Mouse (Mus musculus): ENCODE results near the gene Nfe2l3. TPM values are rescaled to one million over a fixed set of nuclear protein-coding genes. Genes with fewer than 3 reads are reported as not detected.

The Nfe2l3 gene
- total and polyA plus RNA-seq, 3 experiments: 0.14 to 0.17 TPM; not detected in 1

DNA sequence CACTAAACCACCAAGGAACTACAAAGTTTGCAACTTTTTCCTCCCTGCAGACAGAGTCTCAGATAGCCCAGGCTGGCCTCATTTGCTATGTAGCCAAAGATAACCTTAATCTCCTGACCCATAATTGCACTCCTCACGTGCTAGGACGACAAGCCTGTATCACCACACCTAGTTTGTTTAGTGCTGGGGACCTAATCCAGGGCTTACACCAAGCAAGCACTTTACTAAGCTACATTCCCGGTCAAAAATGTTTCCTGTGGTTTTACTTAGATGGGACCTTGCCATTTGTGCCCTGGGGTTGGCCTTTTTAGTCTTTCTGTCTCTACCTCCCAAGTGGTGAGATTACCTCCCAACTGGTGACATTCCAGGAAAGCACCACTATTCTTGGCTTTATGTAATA, 22.5 kb downstream of the Nfe2l3 start:
- no peaks in the 10 kb centered on the region for H3K4me1 ChIP-seq (ENCODE audit: control insufficient read depth in 1 of 2, insufficient read depth in 2 of 2)
- H3K27ac ChIP-seq (ENCODE audit: insufficient read depth, low read depth): no peak overlapping the region
- in situ Hi-C loops (cut with MboI; ENCODE audit: low pct_ligation_motif_present, low pct_unique_long_range_greater_than_20kb, low sequenced_read_pairs) (no loop called here), dilution Hi-C loops (cut with MboI; ENCODE audit: extremely low pct_ligation_motif_present, extremely low pct_unique_long_range_greater_than_20kb, low sequenced_read_pairs) (no loop called here)
- peaks cover 16 to 24% of the 10 kb centered on the region in 2 experiments for H3K36me3 ChIP-seq (replicated peaks in 1 of 2; ENCODE audit: control insufficient read depth in 1 of 2, insufficient read depth in 1 of 2, low read length in 1 of 2)
- no peak overlapping the region for H3K9ac ChIP-seq (ENCODE audit: insufficient read depth, low read depth)
- H3K4me3 ChIP-seq (replicated peaks in 1 of 3; ENCODE audit: low read depth in 2 of 3, low read length in 2 of 3, poor library complexity in 1 of 3): no peak overlapping the region
- H3K79me2 ChIP-seq (replicated peaks; ENCODE audit: control insufficient read depth, extremely low read depth, insufficient read depth, poor library complexity, severe bottlenecking): no peaks in the 10 kb centered on the region
- DNase-seq (ENCODE audit: extremely low read depth): no peak
- no peaks in the 10 kb centered on the region for H3K9me3 ChIP-seq (replicated peaks; ENCODE audit: low read length)
- no peak overlapping the region for H3K4me2 ChIP-seq (ENCODE audit: insufficient read depth, low read depth, poor library complexity, severe bottlenecking)
- no peaks in the 10 kb centered on the region for H3K27me3 ChIP-seq (replicated peaks)
- no peak for TF ChIP-seq ZMIZ1 (IDR thresholded peaks at IDR 0.05; ENCODE audit: low read depth, low read length)
- TF ChIP-seq JUN (IDR thresholded peaks at IDR 0.05; ENCODE audit: insufficient read depth, low read depth, low read length): no peak
- no peak for TF ChIP-seq E2F4 (IDR thresholded peaks at IDR 0.05; ENCODE audit: insufficient replicate concordance, low read depth, low read length)
- no peak for TF ChIP-seq ZKSCAN1 (IDR thresholded peaks at IDR 0.05; ENCODE audit: borderline replicate concordance, low read depth, low read length)
- no peak for TF ChIP-seq CTCF (conservative IDR thresholded peaks at IDR 0.05 in 1 of 2, IDR thresholded peaks at IDR 0.05 in 1 of 2; ENCODE audit: low read depth in 2 of 2, low read length in 2 of 2)
- no peak for TF ChIP-seq MAFK (IDR thresholded peaks at IDR 0.05; ENCODE audit: insufficient replicate concordance, low read length)
- no peak for TF ChIP-seq MYC (IDR thresholded peaks at IDR 0.05; ENCODE audit: low read depth, low read length)
- TF ChIP-seq MEF2A (IDR thresholded peaks at IDR 0.05; ENCODE audit: borderline replicate concordance, low read depth, low read length): no peak
- no peak for TF ChIP-seq MAX (IDR thresholded peaks at IDR 0.05; ENCODE audit: low read length)

DNA sequence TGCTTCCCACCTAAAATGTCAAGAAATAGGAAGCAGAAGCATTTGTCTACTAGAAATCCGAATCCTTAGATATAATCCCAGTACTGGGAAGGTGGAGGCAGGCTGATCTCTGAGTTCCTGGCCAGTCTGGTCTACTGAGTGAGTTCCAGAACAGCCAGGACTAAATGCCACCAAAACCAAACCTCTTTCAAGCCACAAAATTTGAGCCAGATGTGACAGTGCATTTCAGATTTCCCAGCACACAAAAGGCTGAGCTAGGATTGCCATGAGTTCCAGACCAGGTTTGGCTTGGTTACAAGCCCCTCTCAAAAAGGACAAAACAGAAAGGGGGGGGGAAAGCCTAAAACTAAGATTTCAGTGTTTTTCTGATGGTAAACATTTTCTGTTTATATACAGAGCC, 23.7 kb downstream of the Nfe2l3 start:
- dilution Hi-C loops (cut with MboI; ENCODE audit: extremely low pct_ligation_motif_present, extremely low pct_unique_long_range_greater_than_20kb, low sequenced_read_pairs) (no loop called here), in situ Hi-C loops (cut with MboI; ENCODE audit: low pct_ligation_motif_present, low pct_unique_long_range_greater_than_20kb, low sequenced_read_pairs) (no loop called here)
- no peak for TF ChIP-seq NELFE (IDR thresholded peaks at IDR 0.05; ENCODE audit: low read depth, low read length)
- 0 out of 2 replicates have a peak, but pooled peaks have one; percentile 10 for TF ChIP-seq POLR2A (IDR thresholded peaks at IDR 0.05; ENCODE audit: low read depth, low read length)
- DNase-seq (ENCODE audit: extremely low read depth): no peak
- H3K27ac ChIP-seq (ENCODE audit: insufficient read depth, low read depth): no peak overlapping the region
- no peak overlapping the region for H3K9ac ChIP-seq (ENCODE audit: insufficient read depth, low read depth)
- H3K36me3 ChIP-seq (replicated peaks in 1 of 2; ENCODE audit: control insufficient read depth in 1 of 2, insufficient read depth in 1 of 2, low read length in 1 of 2): peaks cover 24 to 32% of the 10 kb centered on the region in 2 experiments
- no peak overlapping the region for H3K4me3 ChIP-seq (replicated peaks in 1 of 3; ENCODE audit: low read depth in 2 of 3, low read length in 2 of 3, poor library complexity in 1 of 3)
- H3K27me3 ChIP-seq (replicated peaks): no peaks in the 10 kb centered on the region
- H3K4me2 ChIP-seq (ENCODE audit: insufficient read depth, low read depth, poor library complexity, severe bottlenecking): no peak overlapping the region
- H3K4me1 ChIP-seq (ENCODE audit: control insufficient read depth in 1 of 2, insufficient read depth in 2 of 2): no peaks in the 10 kb centered on the region
- H3K9me3 ChIP-seq (replicated peaks; ENCODE audit: low read length): no peaks in the 10 kb centered on the region
- H3K79me2 ChIP-seq (replicated peaks; ENCODE audit: control insufficient read depth, extremely low read depth, insufficient read depth, poor library complexity, severe bottlenecking): no peaks in the 10 kb centered on the region

DNA sequence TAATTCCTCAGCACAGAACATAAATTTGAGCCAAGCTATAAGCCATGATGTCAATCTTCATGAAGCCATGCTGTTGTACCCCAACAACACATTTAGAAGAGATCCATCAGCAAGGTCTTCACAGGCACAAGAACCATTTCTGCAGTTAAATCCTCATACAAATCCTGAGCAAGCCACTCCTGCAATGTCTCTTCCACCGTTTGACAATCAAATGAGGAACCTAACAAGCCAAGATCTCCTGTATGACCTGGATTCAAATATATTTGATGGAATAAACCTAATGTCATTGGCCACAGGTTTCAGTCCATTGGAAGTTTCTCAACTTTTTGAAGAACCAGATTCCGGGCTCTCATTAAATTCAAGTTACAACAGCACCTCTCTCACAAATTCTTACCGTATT, 24.8 kb downstream of the Nfe2l3 start:
- Histone ChIP-seq H3K27me3 (replicated peaks) (no peaks in the 10 kb centered on the region), H3K9me3 (replicated peaks; ENCODE audit: low read length) (no peaks in the 10 kb centered on the region), H3K4me2 (ENCODE audit: insufficient read depth, low read depth, poor library complexity, severe bottlenecking) (no peak overlapping the region), H3K36me3 (replicated peaks in 1 of 2; ENCODE audit: control insufficient read depth in 1 of 2, insufficient read depth in 1 of 2, low read length in 1 of 2) (peaks cover 32 to 43% of the 10 kb centered on the region in 2 experiments), H3K4me1 (ENCODE audit: control insufficient read depth in 1 of 2, insufficient read depth in 2 of 2) (peaks cover 0 to 8% of the 10 kb centered on the region in 2 experiments; a peak in 1 of 4 replicates), H3K4me3 (replicated peaks in 1 of 3; ENCODE audit: low read depth in 2 of 3, low read length in 2 of 3, poor library complexity in 1 of 3) (no peak overlapping the region), H3K79me2 (replicated peaks; ENCODE audit: control insufficient read depth, extremely low read depth, insufficient read depth, poor library complexity, severe bottlenecking) (peaks cover under 1% of the 10 kb centered on the region; the same call in 1 of the 2 replicates), H3K27ac (ENCODE audit: insufficient read depth, low read depth) (no peak overlapping the region), H3K9ac (ENCODE audit: insufficient read depth, low read depth) (no peak overlapping the region)
- dilution Hi-C loops (cut with MboI; ENCODE audit: extremely low pct_ligation_motif_present, extremely low pct_unique_long_range_greater_than_20kb, low sequenced_read_pairs): no loop called here
- TF ChIP-seq NRF1 (IDR thresholded peaks at IDR 0.05; ENCODE audit: low read depth, low read length) (no peak), TCF12 (IDR thresholded peaks at IDR 0.05; ENCODE audit: low read depth, low read length) (no peak), USF1 (IDR thresholded peaks at IDR 0.05; ENCODE audit: low read depth, low read length) (no peak), KAT2A (IDR thresholded peaks at IDR 0.05; ENCODE audit: insufficient replicate concordance, low read length) (no peak), ZNF384 (IDR thresholded peaks at IDR 0.05; ENCODE audit: low read depth, low read length) (no peak), ZC3H11A (IDR thresholded peaks at IDR 0.05; ENCODE audit: low read depth, low read length) (no peak), CHD1 (IDR thresholded peaks at IDR 0.05; ENCODE audit: low read depth, low read length) (no peak), MXI1 (IDR thresholded peaks at IDR 0.05; ENCODE audit: low read depth, low read length) (no peak), PAX5 (IDR thresholded peaks at IDR 0.05; ENCODE audit: low read length) (no peak)
- in situ Hi-C loops (cut with MboI; ENCODE audit: low pct_ligation_motif_present, low pct_unique_long_range_greater_than_20kb, low sequenced_read_pairs): no loop called here
- no peak for DNase-seq (ENCODE audit: extremely low read depth)

Data from CH12.LX (cell line).